Mouse (Mus musculus): ENCODE data around the gene Ube2a. TPM values are rescaled to one million over a fixed set of nuclear protein-coding genes. Genes with fewer than 3 reads are reported as not detected.
A peak's percentile ranks its signal among the peaks of the same experiment; 100 is the strongest.

Ube2a gene
- polyA plus RNA-seq, 1 experiment, result 45.9 TPM

DNA sequence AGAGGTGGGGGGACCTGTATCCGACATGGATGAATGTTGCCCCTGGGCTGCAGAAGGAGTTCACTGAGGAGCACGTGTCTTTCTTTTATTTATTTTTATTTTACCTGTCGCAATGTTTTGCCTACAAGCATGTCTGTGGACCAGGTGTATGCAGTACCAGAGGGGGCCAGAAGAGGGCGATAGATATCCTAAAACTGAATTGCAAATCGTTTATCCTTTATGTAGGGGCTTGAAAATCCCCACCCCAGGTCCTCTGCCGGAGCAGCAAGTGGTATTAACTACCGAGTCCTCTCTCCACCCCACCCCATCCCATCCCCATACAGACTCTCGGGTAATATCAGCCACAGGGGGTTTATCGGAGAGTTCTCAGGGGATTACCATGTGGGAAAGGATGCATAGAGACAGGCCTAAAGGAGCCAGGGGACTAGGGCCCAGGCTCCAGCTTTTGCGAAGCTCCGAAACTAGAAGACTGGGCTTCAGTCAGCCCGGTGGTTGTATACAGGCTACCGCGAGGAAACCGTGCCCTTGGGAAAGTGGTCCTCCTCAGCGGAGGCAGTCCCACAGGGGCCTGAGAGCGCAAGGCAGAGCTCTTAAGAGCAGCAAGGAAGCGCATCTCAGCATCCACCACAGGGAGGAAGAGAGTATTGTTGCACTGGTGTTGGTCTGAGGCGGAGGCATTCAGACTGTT lies 40.2 kb upstream of the Ube2a start:
- TF ChIP-seq CTCF (IDR thresholded peaks at IDR 0.05; ENCODE audit: borderline replicate concordance, control insufficient read depth, extremely low read depth, insufficient read depth, low read length, poor library complexity) (no peak), POLR2A (IDR thresholded peaks at IDR 0.05; ENCODE audit: control insufficient read depth, extremely low read depth, insufficient read depth, low read length, poor library complexity) (no peak)
- Histone ChIP-seq H3K4me1 (replicated peaks; ENCODE audit: control insufficient read depth, insufficient read depth, low read length) (no peaks in the 10 kb centered on the region; the same call in 1 of the 2 replicates), H3K27me3 (ENCODE audit: control insufficient read depth, insufficient read depth, low read length) (no peaks in the 10 kb centered on the region), H3K36me3 (ENCODE audit: control insufficient read depth, insufficient read depth, low read length) (no peaks in the 10 kb centered on the region), H3K4me3 (ENCODE audit: control insufficient read depth, insufficient read depth, low read length) (no peak overlapping the region), H3K27ac (ENCODE audit: control insufficient read depth, insufficient read depth, low read length) (no peak overlapping the region)
- peak; percentile 68 for DNase-seq
- WGBS, result 42% methylated on average over 19 of the region's 19 CpGs

GRCm38 (mm10) chrX:36837069-36837676 lies 36.5 kb upstream of the Ube2a start:
- Histone ChIP-seq H3K4me1 (replicated peaks; ENCODE audit: control insufficient read depth, insufficient read depth, low read length) (no peaks in the 10 kb centered on the region; the same call in none of the 2 replicates), H3K27me3 (ENCODE audit: control insufficient read depth, insufficient read depth, low read length) (no peaks in the 10 kb centered on the region), H3K27ac (ENCODE audit: control insufficient read depth, insufficient read depth, low read length) (no peak overlapping the region), H3K36me3 (ENCODE audit: control insufficient read depth, insufficient read depth, low read length) (no peaks in the 10 kb centered on the region), H3K4me3 (ENCODE audit: control insufficient read depth, insufficient read depth, low read length) (no peak overlapping the region)
- DNase-seq, result no peak
- no peak for TF ChIP-seq POLR2A (IDR thresholded peaks at IDR 0.05; ENCODE audit: control insufficient read depth, extremely low read depth, insufficient read depth, low read length, poor library complexity)
- no peak for TF ChIP-seq CTCF (IDR thresholded peaks at IDR 0.05; ENCODE audit: borderline replicate concordance, control insufficient read depth, extremely low read depth, insufficient read depth, low read length, poor library complexity)
- WGBS, result 87% methylated on average over 6 of the region's 6 CpGs

DNA sequence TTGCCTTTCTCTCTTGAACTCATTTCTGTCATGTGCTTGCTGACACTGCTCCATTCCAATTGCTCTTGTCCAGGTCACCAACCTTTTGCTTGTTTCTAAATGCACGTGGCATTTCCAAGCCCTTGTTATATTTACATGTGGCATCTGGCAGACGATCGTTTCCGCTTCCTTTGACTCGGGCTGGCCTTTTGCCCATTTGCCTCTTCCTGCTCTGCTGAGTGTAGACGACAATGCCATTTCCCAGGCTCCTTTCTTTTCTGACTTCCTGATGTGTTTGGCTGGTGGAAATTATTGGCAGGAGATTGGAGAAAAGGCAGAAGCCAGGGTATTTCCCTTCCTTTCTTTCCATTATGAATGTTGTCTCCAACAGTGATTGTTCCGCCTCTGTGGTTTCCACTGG lies 34.3 kb upstream of the Ube2a start:
- TF ChIP-seq CTCF (IDR thresholded peaks at IDR 0.05; ENCODE audit: borderline replicate concordance, control insufficient read depth, extremely low read depth, insufficient read depth, low read length, poor library complexity) (no peak), POLR2A (IDR thresholded peaks at IDR 0.05; ENCODE audit: control insufficient read depth, extremely low read depth, insufficient read depth, low read length, poor library complexity) (no peak)
- H3K4me3 ChIP-seq (ENCODE audit: control insufficient read depth, insufficient read depth, low read length), result no peak overlapping the region
- H3K36me3 ChIP-seq (ENCODE audit: control insufficient read depth, insufficient read depth, low read length), result no peaks in the 10 kb centered on the region
- H3K27me3 ChIP-seq (ENCODE audit: control insufficient read depth, insufficient read depth, low read length), result no peaks in the 10 kb centered on the region
- no peak for DNase-seq
- WGBS, result 31% methylated on average over 7 of the region's 7 CpGs
- H3K4me1 ChIP-seq (replicated peaks; ENCODE audit: control insufficient read depth, insufficient read depth, low read length), result peaks cover 4% of the 10 kb centered on the region
- no peak overlapping the region for H3K27ac ChIP-seq (ENCODE audit: control insufficient read depth, insufficient read depth, low read length)

DNA sequence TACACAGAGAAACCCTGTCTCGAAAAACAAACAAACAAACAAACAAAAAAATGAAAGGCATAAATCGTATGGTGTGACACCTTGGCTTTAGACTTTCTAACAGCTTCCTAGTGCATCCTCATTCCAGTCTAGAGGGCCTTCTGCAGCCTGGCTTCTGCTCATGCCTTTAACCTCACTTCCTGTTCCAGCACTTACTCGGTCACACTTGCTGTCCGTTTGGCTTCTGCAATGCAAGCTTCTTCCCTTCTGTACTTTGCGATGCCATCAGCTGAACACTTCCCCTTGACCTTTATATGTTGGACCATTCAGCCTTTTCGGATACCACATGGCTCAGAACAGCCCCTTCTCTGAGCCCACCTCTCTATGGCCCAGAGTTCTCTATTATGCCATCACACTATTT lies 32.0 kb upstream of the Ube2a start:
- 53% methylated on average over 6 of the region's 6 CpGs for WGBS

GRCm38 (mm10) chrX:36843346-36843990 lies 30.2 kb upstream of the Ube2a start:
- no peaks in the 10 kb centered on the region for H3K36me3 ChIP-seq (ENCODE audit: control insufficient read depth, insufficient read depth, low read length)
- 8% methylated on average over 4 of the region's 4 CpGs for WGBS
- no peak overlapping the region for H3K4me3 ChIP-seq (ENCODE audit: control insufficient read depth, insufficient read depth, low read length)
- peaks cover 4% of the 10 kb centered on the region for H3K4me1 ChIP-seq (replicated peaks; ENCODE audit: control insufficient read depth, insufficient read depth, low read length)
- H3K27me3 ChIP-seq (ENCODE audit: control insufficient read depth, insufficient read depth, low read length), result no peaks in the 10 kb centered on the region
- TF ChIP-seq POLR2A (IDR thresholded peaks at IDR 0.05; ENCODE audit: control insufficient read depth, extremely low read depth, insufficient read depth, low read length, poor library complexity) (no peak), CTCF (IDR thresholded peaks at IDR 0.05; ENCODE audit: borderline replicate concordance, control insufficient read depth, extremely low read depth, insufficient read depth, low read length, poor library complexity) (no peak)
- DNase-seq, result no peak
- H3K27ac ChIP-seq (ENCODE audit: control insufficient read depth, insufficient read depth, low read length), result no peak overlapping the region

More for the DNA sequence above, 32.0 kb upstream of the Ube2a start:
- H3K36me3 ChIP-seq (ENCODE audit: control insufficient read depth, insufficient read depth, low read length), result no peaks in the 10 kb centered on the region
- H3K4me1 ChIP-seq (replicated peaks; ENCODE audit: control insufficient read depth, insufficient read depth, low read length), result peaks cover 4% of the 10 kb centered on the region
- no peak overlapping the region for H3K27ac ChIP-seq (ENCODE audit: control insufficient read depth, insufficient read depth, low read length)
- H3K27me3 ChIP-seq (ENCODE audit: control insufficient read depth, insufficient read depth, low read length), result no peaks in the 10 kb centered on the region
- DNase-seq, result no peak
- no peak for TF ChIP-seq CTCF (IDR thresholded peaks at IDR 0.05; ENCODE audit: borderline replicate concordance, control insufficient read depth, extremely low read depth, insufficient read depth, low read length, poor library complexity)
- no peak for TF ChIP-seq POLR2A (IDR thresholded peaks at IDR 0.05; ENCODE audit: control insufficient read depth, extremely low read depth, insufficient read depth, low read length, poor library complexity)
- no peak overlapping the region for H3K4me3 ChIP-seq (ENCODE audit: control insufficient read depth, insufficient read depth, low read length)

GRCm38 (mm10) chrX:36847152-36847551 lies 26.5 kb upstream of the Ube2a start:
- Histone ChIP-seq H3K36me3 (ENCODE audit: control insufficient read depth, insufficient read depth, low read length) (no peaks in the 10 kb centered on the region), H3K27me3 (ENCODE audit: control insufficient read depth, insufficient read depth, low read length) (no peaks in the 10 kb centered on the region), H3K4me1 (replicated peaks; ENCODE audit: control insufficient read depth, insufficient read depth, low read length) (peaks cover 4% of the 10 kb centered on the region), H3K27ac (ENCODE audit: control insufficient read depth, insufficient read depth, low read length) (no peak overlapping the region), H3K4me3 (ENCODE audit: control insufficient read depth, insufficient read depth, low read length) (no peak overlapping the region)
- DNase-seq, result no peak
- WGBS, result 95% methylated on average over 1 of the region's 1 CpGs
- no peak for TF ChIP-seq POLR2A (IDR thresholded peaks at IDR 0.05; ENCODE audit: control insufficient read depth, extremely low read depth, insufficient read depth, low read length, poor library complexity)
- no peak for TF ChIP-seq CTCF (IDR thresholded peaks at IDR 0.05; ENCODE audit: borderline replicate concordance, control insufficient read depth, extremely low read depth, insufficient read depth, low read length, poor library complexity)

All from thymus, adult 2 months (tissue).